Mouse (Mus musculus) CH12.LX (cell line): ENCODE results near the gene Taf5l.

Experiments used
- BHLHE40 ChIP-seq: IDR thresholded peaks from 2 replicates; pipeline ENCODE4 v1.6.1; 2011; ENCODE audit warnings: mild to moderate bottlenecking, low read depth, low read length, improper control_type of control experiment
- CTCF ChIP-seq, 2 experiments: IDR thresholded peaks in 1 of 2; conservative IDR thresholded peaks in 1 of 2; 2 replicates each; pipeline ENCODE4 v1.5.1; 2011 to 2012; ENCODE audit warnings: low read depth in 2 of 2, low read length in 2 of 2, improper control_type of control experiment in 1 of 2, inconsistent platforms in 1 of 2, mild to moderate bottlenecking in 1 of 2, moderate library complexity in 1 of 2
- ETS1 ChIP-seq: conservative IDR thresholded peaks from 2 replicates; pipeline ENCODE4 v1.6.1; 2012; ENCODE audit warnings: low read depth, mild to moderate bottlenecking, inconsistent platforms, low read length, improper control_type of control experiment, moderate library complexity
- GABPA ChIP-seq: IDR thresholded peaks from 2 replicates; pipeline ENCODE4 v1.6.1; 2012; ENCODE audit warnings: low read depth, low read length, improper control_type of control experiment, inconsistent platforms; ENCODE audit not compliant: insufficient replicate concordance
- HCFC1 ChIP-seq: IDR thresholded peaks from 2 replicates; pipeline ENCODE4 v1.6.1; 2012; ENCODE audit warnings: low read depth, mild to moderate bottlenecking, inconsistent platforms, low read length, improper control_type of control experiment
- MEF2A ChIP-seq: IDR thresholded peaks from 2 replicates; pipeline ENCODE4 v1.6.1; 2014; ENCODE audit warnings: low read depth, mild to moderate bottlenecking, inconsistent platforms, low read length, improper control_type of control experiment, borderline replicate concordance
- NRF1 ChIP-seq: IDR thresholded peaks from 2 replicates; pipeline ENCODE4 v1.6.1; 2014; ENCODE audit warnings: low read depth, mild to moderate bottlenecking, inconsistent platforms, low read length, improper control_type of control experiment, moderate library complexity
- PAX5 ChIP-seq: IDR thresholded peaks from 2 replicates; pipeline ENCODE4 v1.6.1; 2012; ENCODE audit warnings: low read length, inconsistent platforms, mixed read lengths
- POLR2A ChIP-seq: IDR thresholded peaks from 2 replicates; pipeline ENCODE4 v1.6.1; 2011; ENCODE audit warnings: low read depth, mild to moderate bottlenecking, improper control_type of control experiment, low read length
- UBTF ChIP-seq: IDR thresholded peaks from 2 replicates; pipeline ENCODE4 v1.6.1; 2012; ENCODE audit warnings: low read depth, mild to moderate bottlenecking, inconsistent platforms, low read length, improper control_type of control experiment, moderate library complexity
- ZKSCAN1 ChIP-seq: IDR thresholded peaks from 2 replicates; pipeline ENCODE4 v1.6.1; 2012; ENCODE audit warnings: low read depth, inconsistent platforms, low read length, improper control_type of control experiment, borderline replicate concordance
- ZMIZ1 ChIP-seq: IDR thresholded peaks from 2 replicates; pipeline ENCODE4 v1.6.1; 2012; ENCODE audit warnings: low read depth, mild to moderate bottlenecking, inconsistent platforms, low read length, improper control_type of control experiment

DNA sequence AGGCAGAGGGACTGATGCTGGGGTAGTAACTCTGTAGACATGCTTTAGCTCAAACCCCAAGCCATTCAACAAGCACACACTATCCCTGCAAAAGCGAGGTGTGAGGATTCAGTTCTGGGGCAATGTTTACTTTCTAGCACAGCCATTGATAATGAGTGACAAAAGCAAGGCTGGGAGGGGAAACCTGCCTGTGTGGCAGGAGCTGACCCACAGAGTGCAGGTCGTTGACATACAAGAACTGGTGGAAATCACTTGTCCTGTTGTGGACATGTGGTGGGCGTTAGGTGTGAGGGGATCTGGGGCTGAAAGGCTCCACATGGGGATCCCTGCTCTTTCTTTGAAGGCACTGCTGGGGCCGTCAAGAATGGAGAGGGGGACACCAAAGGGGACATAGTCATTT lies 31.4 kb upstream of the Taf5l start:
- TF ChIP-seq HCFC1 (no peak), CTCF (conservative IDR thresholded peaks at IDR 0.05 in 1 of 2, IDR thresholded peaks at IDR 0.05 in 1 of 2; ENCODE audit: low read depth in 2 of 2, low read length in 2 of 2) (no peak), POLR2A (no peak), MEF2A (no peak), PAX5 (no peak), ETS1 (no peak), BHLHE40 (no peak), ZMIZ1 (no peak), NRF1 (no peak), UBTF (no peak), GABPA (no peak), ZKSCAN1 (no peak)
